25 mouse cellular contexts compared by ENCODE assay signal in the genomic region with DNA sequence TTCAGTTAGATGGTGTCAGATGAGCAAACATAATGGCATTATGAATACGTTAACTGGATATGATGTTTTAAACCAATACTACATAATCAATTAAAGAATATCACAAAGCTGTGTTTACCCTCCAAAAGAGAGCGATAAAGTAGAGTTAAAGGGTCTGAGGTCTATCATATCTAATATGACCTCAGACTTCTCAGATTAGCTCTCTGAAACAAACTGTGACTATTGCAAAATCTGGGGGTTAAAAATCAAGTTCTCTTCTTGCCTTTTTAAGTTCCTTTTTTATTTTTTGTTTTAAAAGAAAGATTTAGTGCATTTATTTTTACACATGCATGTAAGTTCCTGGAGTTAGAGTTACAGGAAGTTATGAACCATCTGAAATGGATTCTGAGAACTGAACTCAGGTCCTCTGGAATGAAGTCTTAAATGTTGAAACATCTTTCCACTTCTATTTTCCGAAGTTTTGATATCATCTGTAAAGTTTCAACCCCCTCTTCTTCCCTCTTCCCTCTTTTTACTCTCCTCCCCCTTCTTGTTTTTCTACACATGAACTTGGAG.
"Had no signal": no experiment of that assay in that cellular context is flagged by ENCODE, and none has a peak within 500 bp of the region (broad histone marks: within the 10 kb centered on the region; RNA-seq: fewer than 3 reads in every experiment).

No protein-coding gene starts in this region.

- H3K4me1 ChIP-seq: limb, embryonic 10.5 days; limb, embryonic 13.5 days had no signal

- H3K9me3 ChIP-seq: limb, embryonic 10.5 days; limb, embryonic 13.5 days; midbrain, embryonic 12.5 days; neural tube, embryonic 13.5 days had no signal

- H3K4me2 ChIP-seq: limb, embryonic 13.5 days; lung, embryonic 14.5 days; midbrain, embryonic 12.5 days; neural tube, embryonic 13.5 days had no signal

- H3K27me3 ChIP-seq: limb, embryonic 13.5 days; megakaryocyte, embryonic 14.5 days; midbrain, embryonic 12.5 days; neural tube, embryonic 13.5 days had no signal

- H3K27ac ChIP-seq: limb, embryonic 10.5 days; limb, embryonic 13.5 days; liver, embryonic 14.5 days; midbrain, embryonic 12.5 days; neural tube, embryonic 13.5 days; stomach, postnatal 0 days had no signal

- H3K36me3 ChIP-seq: limb, embryonic 10.5 days; limb, embryonic 13.5 days; midbrain, embryonic 12.5 days; neural tube, embryonic 13.5 days had no signal

- H3K4me3 ChIP-seq: limb, embryonic 10.5 days; limb, embryonic 13.5 days; megakaryocyte, embryonic 14.5 days; midbrain, embryonic 12.5 days; myocyte; neural tube, embryonic 13.5 days had no signal

- H3K9ac ChIP-seq: limb, embryonic 13.5 days; liver, embryonic 14.5 days; liver, postnatal 0 days; lung, embryonic 14.5 days; midbrain, embryonic 12.5 days; neural tube, embryonic 13.5 days had no signal

- DNase-seq: kidney, adult 18-20 months; kidney, adult 9 months; kidney, postnatal 14 days; kidney, postnatal 4 days; liver; liver, postnatal 0 days; lung, embryonic 14.5 days; lung, postnatal 36 days; right cerebral cortex, adult 18-20 months; right cerebral cortex, postnatal 14 days; right cerebral cortex, postnatal 4 days; thymus, adult 2 months; thymus, postnatal 14 days; thymus, postnatal 4 days had no signal

- ATAC-seq: intestine, embryonic 16.5 days; liver, postnatal 0 days; lung, postnatal 0 days; midbrain, embryonic 16.5 days had no signal
